Comparison of ENCODE assay signal across 17 mouse cellular contexts in genomic region chr8:126974511-126974910, GRCm38 (mm10).
DNase-seq lines count a peak whose midpoint lies in the region.
"Had no signal": no experiment of that assay in that cellular context is flagged by ENCODE, and none has a peak within 500 bp of the region (broad histone marks: within the 10 kb centered on the region; RNA-seq: fewer than 3 reads in every experiment).

No protein-coding gene starts in this region.

- peak; percentile 69 for DNase-seq in kidney, adult 11 months
- no peak for DNase-seq in kidney, adult 18-20 months
- peak; percentile 80 for DNase-seq in kidney, adult 9 months
- no peak for DNase-seq in kidney, postnatal 10 days
- peak; percentile 43 to 59 for DNase-seq in kidney, postnatal 25 days
- DNase-seq in cerebellum, postnatal 4 days (ENCODE audit: low spot score in 2 of 2), result no peak
- DNase-seq: adrenal gland, adult 2 months; adrenal gland, postnatal 14 days; cerebellum, adult 11 months; cerebellum, adult 2 months; cerebellum, adult 9-11 months; cerebellum, postnatal 25 days; embryo, embryonic 11 days; gastrocnemius, postnatal 25 days; heart, adult 18-20 months; heart, postnatal 10 days; heart, postnatal 36 days had no signal

Comparison
In these comparisons a context has a peak if more than half of its experiments do, and no peak if none do; other contexts are left out.
1. DNase-seq: peak in kidney, adult 11 months (single experiment), kidney, adult 9 months (single experiment) and kidney, postnatal 25 days (2 of 2); none in kidney, adult 18-20 months (single experiment), kidney, postnatal 10 days (single experiment) and cerebellum, postnatal 4 days (0 of 2).